Mouse (Mus musculus) embryonic fibroblast, embryonic 13.5 days (primary cell): Measurements from ENCODE around the gene Rpl32.

Experiments
- CTCF ChIP-seq: IDR thresholded peaks from 2 replicates; pipeline ENCODE4 v1.5.1; 2011; ENCODE audit warnings: mild to moderate bottlenecking, control low read depth, low read length, moderate library complexity, borderline replicate concordance; ENCODE audit not compliant: insufficient read depth
- POLR2A ChIP-seq: IDR thresholded peaks from 2 replicates; pipeline ENCODE4 v1.6.1; 2011; ENCODE audit warnings: low read depth, mild to moderate bottlenecking, control low read depth, low read length, moderate library complexity

DNA sequence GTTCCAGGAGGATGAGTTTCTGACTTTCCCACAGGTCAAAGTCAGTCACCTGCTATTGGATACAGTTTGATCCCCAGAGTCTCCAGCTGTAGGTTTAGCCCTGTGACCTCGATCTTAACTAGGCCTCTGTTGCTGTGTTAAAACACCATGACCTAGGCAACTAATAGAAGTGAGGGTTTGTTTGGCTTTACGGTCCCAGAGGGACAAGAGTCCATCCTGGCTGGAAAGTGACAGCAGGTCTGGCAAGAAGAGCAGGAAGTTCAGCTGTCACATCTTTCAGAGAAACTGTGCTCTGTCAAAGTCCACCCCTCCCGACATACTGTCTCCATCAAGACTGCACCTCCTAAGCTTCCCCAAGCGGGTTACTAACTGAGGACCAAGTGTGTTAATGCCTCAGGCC is 37.7 kb downstream of the Rpl32 start:
- TF ChIP-seq CTCF (no peak), POLR2A (no peak)
